Mouse (Mus musculus): Measurements from ENCODE around the gene Tspo.

DNA sequence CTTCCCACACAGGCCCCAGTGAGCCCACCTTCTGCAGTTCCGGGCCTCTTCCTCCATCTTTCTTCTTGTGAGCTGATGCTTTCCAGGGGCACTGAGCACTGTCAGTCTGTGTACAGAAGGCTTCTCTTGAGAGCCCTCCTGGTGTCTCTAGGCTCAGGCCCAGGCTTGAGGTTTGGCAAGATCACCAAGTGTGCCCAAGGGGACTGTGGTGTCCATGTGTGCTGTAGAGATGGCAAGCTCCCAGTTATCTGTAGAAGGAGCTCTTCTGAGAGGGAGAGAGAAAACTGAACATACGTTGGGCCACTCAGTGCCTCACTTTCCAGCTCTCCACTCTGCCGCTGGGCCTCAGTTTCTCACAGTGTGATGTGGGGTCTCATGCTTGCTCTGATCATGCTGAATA lies 4.3 kb downstream of the Tspo start:
- TF ChIP-seq CTCF (IDR thresholded peaks at IDR 0.05; ENCODE audit: extremely low read depth, insufficient read depth, insufficient read length, insufficient replicate concordance) (no peak), POLR2A (IDR thresholded peaks at IDR 0.05; ENCODE audit: low read depth, low read length) (no peak)
